Mouse (Mus musculus): ENCODE measurements at regions not wholly inside any gene's neighbourhood (a gene's known extent, or its start where the extent isn't known, plus 50 kb on each side); places are given as distances from the start of the nearest gene placed in this dataset.

DNA sequence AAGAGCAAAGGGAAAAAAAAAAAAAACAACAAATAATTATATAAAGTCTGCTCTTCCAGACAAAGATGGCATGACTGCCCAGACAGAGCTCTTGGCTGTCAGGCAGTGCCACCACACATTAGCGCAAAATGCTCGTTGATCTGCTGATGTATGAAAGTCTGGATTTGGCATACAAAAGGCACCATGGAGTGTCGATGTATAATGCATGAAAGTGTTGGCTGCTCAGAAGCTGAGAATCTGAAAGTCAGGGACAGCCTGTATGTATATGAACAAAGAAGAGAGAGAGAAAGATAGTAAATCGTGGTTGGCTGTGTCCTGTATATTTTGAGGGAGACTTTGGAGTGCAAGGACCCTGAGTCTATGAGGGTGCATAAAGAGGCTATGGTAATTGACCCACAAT lies 589.7 kb downstream of the Cetn3 start:
- Histone ChIP-seq H3K27me3 (ENCODE audit: insufficient read depth, low read length) (no peaks in the 10 kb centered on the region), H3K4me1 (replicated peaks; ENCODE audit: low read depth, low read length) (no peaks in the 10 kb centered on the region), H3K9me3 (ENCODE audit: low read length) (no peaks in the 10 kb centered on the region), H3K36me3 (ENCODE audit: insufficient read depth, low read length) (no peaks in the 10 kb centered on the region), H3K4me3 (replicated peaks; ENCODE audit: low read length) (no peak overlapping the region)
- TF ChIP-seq NANOG (IDR thresholded peaks at IDR 0.05; ENCODE audit: borderline replicate concordance, low read length) (no peak), POU5F1 (IDR thresholded peaks at IDR 0.05; ENCODE audit: borderline replicate concordance, low read length) (no peak), CTCF (conservative IDR thresholded peaks at IDR 0.05; ENCODE audit: low read length) (no peak)

DNA sequence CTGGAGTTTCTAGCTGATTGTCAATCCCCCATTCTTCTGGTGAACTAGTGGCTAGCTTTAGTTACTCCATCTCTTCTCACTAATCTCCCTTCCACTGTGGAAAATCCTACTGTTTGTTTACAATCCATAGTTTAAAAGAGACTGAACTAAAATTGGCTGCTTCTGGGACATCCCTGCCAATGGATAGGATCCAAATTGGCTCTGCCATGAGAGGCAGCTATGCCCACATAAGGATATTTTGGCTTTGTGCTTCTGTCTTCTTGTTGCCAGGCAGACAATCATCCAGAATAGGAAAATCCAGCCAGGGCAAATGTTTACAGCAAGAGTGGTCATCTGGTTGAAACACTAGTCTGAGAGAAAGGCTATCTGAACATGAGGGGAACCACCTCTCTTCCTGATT lies 610.0 kb downstream of the Cetn3 start:
- H3K4me1 ChIP-seq (replicated peaks; ENCODE audit: low read depth, low read length) = no peaks in the 10 kb centered on the region
- no peak overlapping the region for H3K4me3 ChIP-seq (replicated peaks; ENCODE audit: low read length)
- no peaks in the 10 kb centered on the region for H3K36me3 ChIP-seq (ENCODE audit: insufficient read depth, low read length)
- no peak for TF ChIP-seq POU5F1 (IDR thresholded peaks at IDR 0.05; ENCODE audit: borderline replicate concordance, low read length)
- TF ChIP-seq NANOG (IDR thresholded peaks at IDR 0.05; ENCODE audit: borderline replicate concordance, low read length) = no peak
- TF ChIP-seq CTCF (conservative IDR thresholded peaks at IDR 0.05; ENCODE audit: low read length) = no peak
- H3K27me3 ChIP-seq (ENCODE audit: insufficient read depth, low read length) = no peaks in the 10 kb centered on the region
- no peaks in the 10 kb centered on the region for H3K9me3 ChIP-seq (ENCODE audit: low read length)

DNA sequence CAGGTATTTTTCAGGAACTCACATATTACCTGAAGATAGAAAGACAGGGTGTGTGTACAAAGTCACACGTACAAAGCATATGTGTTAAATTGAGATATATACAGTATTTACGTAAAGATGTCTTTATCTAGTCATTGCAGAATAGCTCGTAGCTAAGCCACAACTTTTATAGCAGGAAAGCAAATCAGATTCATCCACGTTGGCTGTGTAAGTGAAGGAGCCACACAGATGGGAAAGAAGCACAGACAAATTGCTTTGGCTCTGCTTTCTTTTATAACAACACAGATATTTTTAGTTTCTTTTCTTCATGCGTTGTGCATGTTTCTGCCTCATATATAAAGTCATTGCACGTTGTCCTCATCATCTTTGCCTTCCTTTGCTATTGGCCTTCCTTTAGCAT lies 610.6 kb downstream of the Cetn3 start:
- Histone ChIP-seq H3K27me3 (ENCODE audit: insufficient read depth, low read length) (no peaks in the 10 kb centered on the region), H3K9me3 (ENCODE audit: low read length) (no peaks in the 10 kb centered on the region), H3K4me1 (replicated peaks; ENCODE audit: low read depth, low read length) (no peaks in the 10 kb centered on the region), H3K4me3 (replicated peaks; ENCODE audit: low read length) (no peak overlapping the region), H3K36me3 (ENCODE audit: insufficient read depth, low read length) (no peaks in the 10 kb centered on the region)
- no peak for TF ChIP-seq NANOG (IDR thresholded peaks at IDR 0.05; ENCODE audit: borderline replicate concordance, low read length)
- no peak for TF ChIP-seq CTCF (conservative IDR thresholded peaks at IDR 0.05; ENCODE audit: low read length)
- TF ChIP-seq POU5F1 (IDR thresholded peaks at IDR 0.05; ENCODE audit: borderline replicate concordance, low read length) = no peak

DNA sequence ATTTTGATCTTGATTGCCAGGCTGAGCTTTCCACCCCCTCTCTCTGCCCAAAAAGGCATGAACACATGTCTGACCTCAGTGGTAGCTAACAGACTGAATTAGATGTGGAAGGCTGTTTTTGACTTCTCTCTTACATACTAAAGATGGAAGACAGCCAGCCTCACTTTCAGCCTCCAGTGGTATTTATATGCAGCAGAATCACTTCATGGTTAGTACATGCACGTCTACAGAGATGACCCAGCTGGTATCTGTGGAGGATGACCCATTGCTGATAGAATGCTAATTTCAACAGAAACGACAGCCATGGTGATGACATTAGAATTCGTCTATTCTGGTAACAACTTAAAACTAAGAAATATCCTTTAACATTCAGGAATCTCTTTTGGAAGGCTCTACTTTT lies 630.8 kb downstream of the Cetn3 start:
- H3K4me1 ChIP-seq (replicated peaks; ENCODE audit: low read depth, low read length) = no peaks in the 10 kb centered on the region
- H3K9me3 ChIP-seq (ENCODE audit: low read length) = no peaks in the 10 kb centered on the region
- H3K4me3 ChIP-seq (replicated peaks; ENCODE audit: low read length) = no peak overlapping the region
- no peaks in the 10 kb centered on the region for H3K27me3 ChIP-seq (ENCODE audit: insufficient read depth, low read length)
- TF ChIP-seq NANOG (IDR thresholded peaks at IDR 0.05; ENCODE audit: borderline replicate concordance, low read length) = no peak
- TF ChIP-seq POU5F1 (IDR thresholded peaks at IDR 0.05; ENCODE audit: borderline replicate concordance, low read length) = no peak
- no peaks in the 10 kb centered on the region for H3K36me3 ChIP-seq (ENCODE audit: insufficient read depth, low read length)

DNA sequence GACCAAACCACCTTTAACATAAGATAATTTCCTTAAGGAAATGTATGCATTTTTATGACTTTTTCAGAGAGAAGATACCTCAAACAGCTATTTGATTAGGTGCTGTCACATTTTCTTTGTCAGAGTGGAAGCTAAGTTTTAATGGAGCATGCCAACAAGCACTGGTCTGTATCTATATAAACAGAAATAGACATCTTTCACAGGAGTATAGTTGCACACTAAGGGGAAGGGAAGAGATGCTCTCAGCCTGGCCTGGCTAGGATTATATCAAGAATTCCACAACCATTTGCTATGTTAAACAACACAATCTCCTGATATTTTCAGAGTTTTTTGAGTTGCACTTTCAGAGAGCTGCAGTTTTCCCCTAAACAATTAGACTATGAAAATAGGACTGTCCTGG lies 638.1 kb downstream of the Cetn3 start:
- H3K9me3 ChIP-seq (ENCODE audit: low read length) = no peaks in the 10 kb centered on the region
- no peak overlapping the region for H3K4me3 ChIP-seq (replicated peaks; ENCODE audit: low read length)
- no peaks in the 10 kb centered on the region for H3K27me3 ChIP-seq (ENCODE audit: insufficient read depth, low read length)
- TF ChIP-seq POU5F1 (IDR thresholded peaks at IDR 0.05; ENCODE audit: borderline replicate concordance, low read length) (no peak), CTCF (conservative IDR thresholded peaks at IDR 0.05; ENCODE audit: low read length) (no peak), NANOG (IDR thresholded peaks at IDR 0.05; ENCODE audit: borderline replicate concordance, low read length) (no peak)
- no peaks in the 10 kb centered on the region for H3K4me1 ChIP-seq (replicated peaks; ENCODE audit: low read depth, low read length)
- H3K36me3 ChIP-seq (ENCODE audit: insufficient read depth, low read length) = no peaks in the 10 kb centered on the region

DNA sequence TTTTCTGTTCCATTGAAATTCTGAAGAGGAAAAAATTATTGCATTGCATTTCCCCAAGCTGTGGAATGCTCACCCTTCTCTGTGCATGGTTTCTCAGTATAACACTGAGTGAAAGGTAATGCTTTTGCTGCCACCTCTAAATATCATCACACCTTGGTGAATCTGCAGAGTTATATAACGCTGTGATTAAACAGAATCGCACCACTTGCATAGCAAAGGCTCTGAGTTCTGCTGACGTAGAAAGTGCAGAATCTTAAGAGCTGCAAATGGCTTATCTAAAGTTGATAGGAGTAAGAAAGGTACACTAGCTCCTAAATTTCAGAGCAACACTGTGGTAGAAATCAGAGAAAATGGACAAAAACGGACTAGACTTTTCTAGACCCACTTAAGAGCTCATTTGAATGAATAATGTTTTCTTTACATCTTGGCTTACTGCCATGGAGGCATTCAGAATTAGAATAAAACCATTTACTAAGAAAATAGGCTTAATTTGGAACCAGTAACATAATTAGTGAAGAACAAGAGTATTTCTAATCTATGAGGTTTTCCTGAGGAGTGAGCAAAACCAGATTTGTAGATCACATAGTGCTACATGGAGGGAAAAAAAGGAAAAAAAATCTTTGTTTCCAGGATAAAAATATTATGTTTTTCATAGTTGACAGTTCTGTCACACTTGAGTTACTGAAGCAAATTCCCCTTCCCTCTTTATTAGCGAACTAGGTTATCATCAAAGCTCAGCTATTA lies 641.2 kb downstream of the Cetn3 start:
- no peaks in the 10 kb centered on the region for H3K27me3 ChIP-seq (ENCODE audit: insufficient read depth, low read length)
- TF ChIP-seq NANOG (IDR thresholded peaks at IDR 0.05; ENCODE audit: borderline replicate concordance, low read length) (no peak), CTCF (conservative IDR thresholded peaks at IDR 0.05; ENCODE audit: low read length) (no peak), POU5F1 (IDR thresholded peaks at IDR 0.05; ENCODE audit: borderline replicate concordance, low read length) (no peak)
- H3K9me3 ChIP-seq (ENCODE audit: low read length) = no peaks in the 10 kb centered on the region
- H3K4me1 ChIP-seq (replicated peaks; ENCODE audit: low read depth, low read length) = no peaks in the 10 kb centered on the region
- no peaks in the 10 kb centered on the region for H3K36me3 ChIP-seq (ENCODE audit: insufficient read depth, low read length)
- no peak overlapping the region for H3K4me3 ChIP-seq (replicated peaks; ENCODE audit: low read length)

DNA sequence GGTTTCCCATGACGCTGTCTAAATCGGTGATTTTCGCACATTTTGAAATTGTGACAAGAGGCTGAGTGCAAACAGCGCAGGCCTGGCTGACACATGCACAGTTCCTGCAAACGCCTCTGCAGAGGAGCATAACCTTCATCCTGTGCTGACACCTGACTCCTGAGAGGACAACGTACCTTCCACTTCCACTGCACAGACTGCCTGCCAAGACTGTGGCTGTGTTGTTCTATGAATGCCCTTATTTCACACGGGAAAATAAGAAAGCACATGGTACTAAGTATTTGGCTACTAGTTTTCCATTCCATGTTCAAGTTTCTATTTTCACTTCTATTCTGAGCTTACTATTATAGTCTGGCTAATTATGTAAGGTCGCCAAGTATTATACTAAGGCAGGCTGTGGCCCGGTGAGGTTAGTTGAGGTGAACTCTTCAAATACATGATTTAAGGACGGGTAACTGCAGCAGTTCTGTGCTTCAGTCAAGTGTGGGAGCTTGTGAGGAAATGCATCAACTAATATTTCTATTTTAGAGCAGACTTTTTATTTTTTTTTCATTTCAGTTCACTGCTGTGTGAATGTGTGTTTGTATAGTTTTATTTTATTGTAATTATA lies 642.0 kb downstream of the Cetn3 start:
- Histone ChIP-seq H3K36me3 (ENCODE audit: insufficient read depth, low read length) (no peaks in the 10 kb centered on the region), H3K4me3 (replicated peaks; ENCODE audit: low read length) (no peak overlapping the region), H3K9me3 (ENCODE audit: low read length) (no peaks in the 10 kb centered on the region), H3K27me3 (ENCODE audit: insufficient read depth, low read length) (no peaks in the 10 kb centered on the region), H3K4me1 (replicated peaks; ENCODE audit: low read depth, low read length) (no peaks in the 10 kb centered on the region)
- TF ChIP-seq POU5F1 (IDR thresholded peaks at IDR 0.05; ENCODE audit: borderline replicate concordance, low read length) (no peak), NANOG (IDR thresholded peaks at IDR 0.05; ENCODE audit: borderline replicate concordance, low read length) (no peak), CTCF (conservative IDR thresholded peaks at IDR 0.05; ENCODE audit: low read length) (no peak)

DNA sequence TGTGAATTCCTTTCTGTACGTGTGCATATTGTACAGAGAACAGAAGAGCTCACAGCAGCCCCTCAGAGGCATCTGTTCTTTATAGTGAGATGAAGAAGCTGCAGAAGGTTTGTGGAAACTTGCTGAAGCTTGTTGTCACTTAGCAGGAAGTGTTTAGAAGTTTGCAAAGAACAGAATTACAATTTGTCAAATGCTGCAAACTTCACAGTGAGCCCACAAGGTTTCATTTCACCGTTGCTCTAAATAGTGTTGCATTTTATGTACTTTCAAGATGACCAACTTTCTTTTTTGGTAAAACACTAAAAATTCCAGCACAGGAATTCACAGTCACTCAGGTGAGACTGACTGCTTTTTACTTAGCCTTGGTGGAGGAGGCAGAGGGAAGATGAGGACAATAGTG lies 649.5 kb downstream of the Cetn3 start:
- Histone ChIP-seq H3K27me3 (ENCODE audit: insufficient read depth, low read length) (no peaks in the 10 kb centered on the region), H3K36me3 (ENCODE audit: insufficient read depth, low read length) (no peaks in the 10 kb centered on the region), H3K4me1 (replicated peaks; ENCODE audit: low read depth, low read length) (no peaks in the 10 kb centered on the region), H3K9me3 (ENCODE audit: low read length) (no peaks in the 10 kb centered on the region), H3K4me3 (replicated peaks; ENCODE audit: low read length) (no peak overlapping the region)
- no peak for TF ChIP-seq POU5F1 (IDR thresholded peaks at IDR 0.05; ENCODE audit: borderline replicate concordance, low read length)

DNA sequence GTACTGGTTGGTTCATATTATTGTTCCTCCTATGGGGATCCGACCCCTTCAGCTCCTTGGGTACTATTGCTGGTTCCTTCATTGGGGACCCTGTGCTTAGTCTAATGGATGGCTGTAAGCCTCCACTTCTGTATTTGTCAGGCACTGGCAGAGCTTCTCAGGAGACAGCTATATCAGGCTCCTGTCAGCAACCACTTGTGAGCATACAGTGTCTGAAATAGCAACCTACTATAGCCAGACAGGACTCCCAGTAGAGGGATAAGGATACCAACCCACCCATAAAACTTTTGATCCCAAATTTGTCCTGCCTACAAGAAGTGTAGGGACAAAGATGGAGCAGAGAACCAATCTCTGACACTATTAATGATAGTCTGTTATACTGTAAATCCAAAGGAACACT lies 656.4 kb downstream of the Cetn3 start:
- Histone ChIP-seq H3K4me1 (replicated peaks; ENCODE audit: low read depth, low read length) (no peaks in the 10 kb centered on the region), H3K9me3 (ENCODE audit: low read length) (no peaks in the 10 kb centered on the region), H3K27me3 (ENCODE audit: insufficient read depth, low read length) (no peaks in the 10 kb centered on the region), H3K4me3 (replicated peaks; ENCODE audit: low read length) (no peak overlapping the region), H3K36me3 (ENCODE audit: insufficient read depth, low read length) (no peaks in the 10 kb centered on the region)
- TF ChIP-seq NANOG (IDR thresholded peaks at IDR 0.05; ENCODE audit: borderline replicate concordance, low read length) (no peak), POU5F1 (IDR thresholded peaks at IDR 0.05; ENCODE audit: borderline replicate concordance, low read length) (no peak), CTCF (conservative IDR thresholded peaks at IDR 0.05; ENCODE audit: low read length) (no peak)

All from E14TG2a.4 (cell line).